Mouse (Mus musculus) ES-E14 (cell line): Measurements from ENCODE around the gene Zfp282. TPM values are rescaled to one million over a fixed set of nuclear protein-coding genes. Genes with fewer than 3 reads are reported as not detected.

ENCODE experiments used
- DNase-seq: peaks from one replicate; pipeline ENCODE4 v3.0.0-alpha.2; 2013; ENCODE audit warnings: low read depth, low spot score
- H3K27ac ChIP-seq: 2 replicates; pipeline ENCODE4 v1.5.1; 2012; ENCODE audit warnings: low read depth, mild to moderate bottlenecking, low read length, moderate library complexity, mixed read lengths; ENCODE audit not compliant: poor library complexity, insufficient read depth, severe bottlenecking
- H3K36me3 ChIP-seq: 2 replicates; pipeline ENCODE4 v1.6.1; 2012; ENCODE audit warnings: mild to moderate bottlenecking, low read length, moderate library complexity, mixed read lengths; ENCODE audit not compliant: control insufficient read depth, poor library complexity, insufficient read depth, severe bottlenecking
- H3K4me1 ChIP-seq, 2 experiments: fragments of 150-350 bp in 1 of 2; sonication (generic) in 1 of 2; 2 replicates each; pipeline ENCODE4 v1.6.1; 2012; ENCODE audit warnings: low read length in 2 of 2, mild to moderate bottlenecking in 1 of 2, mixed read lengths in 1 of 2; ENCODE audit not compliant: control insufficient read depth in 2 of 2, insufficient read depth in 2 of 2, poor library complexity in 1 of 2
- H3K4me3 ChIP-seq, 2 experiments: fragments of 150-350 bp in 1 of 2; sonication (generic) in 1 of 2; 2 replicates each; pipeline ENCODE4 v1.5.1; 2012; ENCODE audit warnings: low read length in 2 of 2, low read depth in 1 of 2, mild to moderate bottlenecking in 1 of 2, mixed read lengths in 1 of 2; ENCODE audit not compliant: insufficient read depth in 1 of 2, poor library complexity in 1 of 2, severe bottlenecking in 1 of 2
- H3K9ac ChIP-seq: 2 replicates; pipeline ENCODE4 v1.6.1; 2012; ENCODE audit warnings: low read depth, mild to moderate bottlenecking, low read length, mixed read lengths; ENCODE audit not compliant: poor library complexity, insufficient read depth, severe bottlenecking
- H3K9me3 ChIP-seq: fragments of 150-350 bp; sonication (generic); 2 replicates; pipeline ENCODE4 v1.6.1; 2012; ENCODE audit warnings: low read depth, mild to moderate bottlenecking, low read length; ENCODE audit not compliant: control insufficient read depth, insufficient read depth
- CHD2 ChIP-seq: IDR thresholded peaks from 2 replicates; pipeline ENCODE4 v1.6.1; 2014; ENCODE audit warnings: mild to moderate bottlenecking, low read depth, low read length, inconsistent platforms
- HCFC1 ChIP-seq: IDR thresholded peaks from 2 replicates; pipeline ENCODE4 v1.6.1; 2012; ENCODE audit warnings: low read length, inconsistent platforms, borderline replicate concordance; ENCODE audit not compliant: insufficient read depth
- MAFK ChIP-seq: IDR thresholded peaks from 2 replicates; pipeline ENCODE4 v1.6.1; 2014; ENCODE audit warnings: mild to moderate bottlenecking, low read depth, low read length, inconsistent platforms; ENCODE audit not compliant: insufficient read depth
- ZC3H11A ChIP-seq: IDR thresholded peaks from 2 replicates; pipeline ENCODE4 v1.6.1; 2012; ENCODE audit warnings: low read depth, mild to moderate bottlenecking, inconsistent platforms, low read length, borderline replicate concordance
- ZNF384 ChIP-seq: IDR thresholded peaks from 2 replicates; pipeline ENCODE4 v1.6.1; 2012; ENCODE audit warnings: low read depth, low read length, inconsistent platforms
- in situ Hi-C, 2 experiments: fragments of 600-800 bp; cut with MboI; formaldehyde crosslinking; loops; one replicate each; pipeline ENCODE4 v1.15.1; 2025; ENCODE audit warnings: low sequenced_read_pairs in 2 of 2, inconsistent platforms in 1 of 2; ENCODE audit not compliant: unreplicated experiment in 2 of 2
- total RNA-seq: library from RNA; depleted of rRNA; stranded (reverse); fragments of 300-350 nt; gene quantifications from 2 replicates; pipeline ENCODE4 v1.2.3, GENCODE M21; 2012

The Zfp282 gene
- total RNA-seq, 1 experiment: 6.3 TPM

- no peaks in the 10 kb centered on the region for H3K36me3 ChIP-seq
- H3K9me3 ChIP-seq: no peaks in the 10 kb centered on the region
- in situ Hi-C loops: no loop called here
These were observed 26.6 kb downstream of the Zfp282 start for GRCm38 (mm10) chr6:47903587-47903986.

DNA sequence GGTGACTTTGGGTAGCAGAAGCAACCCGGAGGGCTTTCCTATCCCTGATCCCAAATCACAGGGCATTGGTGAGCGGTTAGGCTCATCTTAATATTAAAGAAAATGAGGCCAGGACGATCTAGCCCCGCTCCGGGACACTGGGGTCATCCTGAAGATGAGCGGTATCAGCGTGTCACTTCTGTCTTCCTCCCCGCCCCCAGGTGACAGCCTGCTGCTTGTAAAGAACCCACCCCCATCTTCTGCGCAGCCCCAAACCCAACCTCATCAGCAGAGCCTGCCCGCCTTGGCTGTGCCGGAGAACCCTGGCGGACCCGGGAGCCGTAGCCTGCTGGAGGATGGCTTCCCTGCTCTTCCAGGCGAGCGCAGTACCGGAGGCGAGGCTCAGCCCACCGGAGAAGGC, 27.4 kb downstream of the Zfp282 start:
- peak overlapping the region; percentile 72 for H3K9ac ChIP-seq
- H3K9me3 ChIP-seq: no peaks in the 10 kb centered on the region
- no peak for TF ChIP-seq ZNF384
- no peak for TF ChIP-seq ZC3H11A
- no peak for TF ChIP-seq CHD2
- no peak for TF ChIP-seq MAFK
- TF ChIP-seq HCFC1: no peak
- H3K4me1 ChIP-seq: peaks cover 0 to 4% of the 10 kb centered on the region in 2 experiments; a peak in 2 of 4 replicates
- H3K4me3 ChIP-seq: peak overlapping the region; percentile 78 to 81
- H3K36me3 ChIP-seq: no peaks in the 10 kb centered on the region
- no peak overlapping the region for H3K27ac ChIP-seq
- in situ Hi-C loops: no loop called here
- DNase-seq: peak; percentile 17

More at GRCm38 (mm10) chr6:47903587-47903986, 26.6 kb downstream of the Zfp282 start:
- TF ChIP-seq CHD2: no peak
- TF ChIP-seq ZC3H11A: no peak
- TF ChIP-seq MAFK: no peak
- TF ChIP-seq ZNF384: no peak
- TF ChIP-seq HCFC1: no peak
- Histone ChIP-seq H3K4me1 (peaks cover 0 to 4% of the 10 kb centered on the region in 2 experiments; a peak in 2 of 4 replicates), H3K4me3 (no peak overlapping the region), H3K27ac (no peak overlapping the region), H3K9ac (no peak overlapping the region)
- DNase-seq: no peak

GRCm38 (mm10) chr6:47904917-47905695, 28.1 kb downstream of the Zfp282 start:
- no peaks in the 10 kb centered on the region for H3K9me3 ChIP-seq
- peak; percentile 37 for DNase-seq
- TF ChIP-seq ZC3H11A: no peak
- TF ChIP-seq CHD2: no peak
- no peak for TF ChIP-seq ZNF384
- TF ChIP-seq MAFK: no peak
- no peak for TF ChIP-seq HCFC1
- H3K4me3 ChIP-seq: peak overlapping the region; percentile 78 to 81
- peaks cover 0 to 4% of the 10 kb centered on the region in 2 experiments; a peak in 2 of 4 replicates for H3K4me1 ChIP-seq
- in situ Hi-C loops: no loop called here
- H3K9ac ChIP-seq: peak overlapping the region; percentile 72
- no peak overlapping the region for H3K27ac ChIP-seq
- no peaks in the 10 kb centered on the region for H3K36me3 ChIP-seq

- TF ChIP-seq ZC3H11A (no peak), CHD2 (no peak), ZNF384 (no peak), HCFC1 (no peak), MAFK (no peak)
- no peak overlapping the region for H3K9ac ChIP-seq
These were observed 29.3 kb downstream of the Zfp282 start for GRCm38 (mm10) chr6:47906326-47906725.

More at GRCm38 (mm10) chr6:47906326-47906725, 29.3 kb downstream of the Zfp282 start:
- peaks cover 0 to 4% of the 10 kb centered on the region in 2 experiments; a peak in 2 of 4 replicates for H3K4me1 ChIP-seq
- no peaks in the 10 kb centered on the region for H3K36me3 ChIP-seq
- no peak overlapping the region for H3K4me3 ChIP-seq
- in situ Hi-C loops: no loop called here
- no peak overlapping the region for H3K27ac ChIP-seq
- H3K9me3 ChIP-seq: no peaks in the 10 kb centered on the region
- DNase-seq: no peak
